Mouse (Mus musculus): ENCODE results near the gene Misp. TPM values are rescaled to one million over a fixed set of nuclear protein-coding genes. Genes with fewer than 3 reads are reported as not detected.

Gene Misp
- polyA plus RNA-seq, 1 experiment from 2014 or later, result 0.48 TPM

DNA sequence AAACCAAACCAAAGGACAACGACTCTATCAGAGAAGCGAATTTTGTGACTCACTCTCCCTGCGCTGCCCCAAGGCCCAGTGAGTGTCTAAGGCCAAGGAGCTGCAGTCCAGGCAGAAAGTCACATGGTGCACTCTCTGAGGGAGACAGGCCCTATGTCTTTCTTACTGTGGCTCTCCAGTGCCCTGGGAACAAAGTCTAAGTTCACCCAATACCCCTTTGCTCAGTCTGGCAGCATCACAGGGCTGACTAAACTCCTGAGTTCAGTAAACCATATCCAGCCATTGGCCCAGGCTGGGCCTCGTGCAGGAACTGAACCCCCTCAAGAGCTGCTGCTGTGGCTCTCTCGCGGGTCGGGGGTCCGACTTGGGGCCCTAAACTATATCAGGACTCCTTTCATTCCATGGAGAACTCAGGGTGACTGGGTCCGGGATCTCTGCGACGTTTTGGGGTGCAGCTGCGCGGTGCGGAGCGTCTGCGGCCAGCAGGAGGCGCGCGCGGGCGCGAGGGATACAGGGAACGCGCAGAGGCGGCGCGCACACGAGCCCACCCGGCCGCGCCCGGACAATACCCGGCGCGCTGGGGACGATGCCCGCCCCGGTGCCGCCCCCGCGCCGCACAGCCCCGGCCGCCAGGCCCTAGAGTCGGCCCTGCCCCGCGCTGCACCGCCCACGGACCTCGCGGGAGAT is 27.6 kb upstream of the Misp start, which contains the start of gene Palm:
Gene Palm (plus strand): TSS at position 522 of the 687 bp plus-strand sequence.
- Histone ChIP-seq H3K27me3 (replicated peaks; ENCODE audit: control insufficient read depth, insufficient read depth, low read length) (no peaks in the 10 kb centered on the region), H3K4me1 (replicated peaks; ENCODE audit: control insufficient read depth, insufficient read depth, low read length) (peaks cover 32% of the 10 kb centered on the region), H3K4me2 (ENCODE audit: low read length) (peak within 1 kb of the TSS; percentile 96), H3K36me3 (ENCODE audit: control insufficient read depth, insufficient read depth) (no peaks in the 10 kb centered on the region), H3K9ac (replicated peaks; ENCODE audit: low read depth, low read length) (peak within 1 kb of the TSS; percentile 99), H3K27ac (ENCODE audit: low read length) (peak within 1 kb of the TSS; percentile 89), H3K9me3 (ENCODE audit: control insufficient read depth, low read length) (no peaks in the 10 kb centered on the region), H3K4me3 (replicated peaks; ENCODE audit: low read length) (peak within 1 kb of the TSS; percentile 94)
- ATAC-seq, result peak; percentile 77
- WGBS, result 4% methylated on average over 50 of the region's 51 CpGs

DNA sequence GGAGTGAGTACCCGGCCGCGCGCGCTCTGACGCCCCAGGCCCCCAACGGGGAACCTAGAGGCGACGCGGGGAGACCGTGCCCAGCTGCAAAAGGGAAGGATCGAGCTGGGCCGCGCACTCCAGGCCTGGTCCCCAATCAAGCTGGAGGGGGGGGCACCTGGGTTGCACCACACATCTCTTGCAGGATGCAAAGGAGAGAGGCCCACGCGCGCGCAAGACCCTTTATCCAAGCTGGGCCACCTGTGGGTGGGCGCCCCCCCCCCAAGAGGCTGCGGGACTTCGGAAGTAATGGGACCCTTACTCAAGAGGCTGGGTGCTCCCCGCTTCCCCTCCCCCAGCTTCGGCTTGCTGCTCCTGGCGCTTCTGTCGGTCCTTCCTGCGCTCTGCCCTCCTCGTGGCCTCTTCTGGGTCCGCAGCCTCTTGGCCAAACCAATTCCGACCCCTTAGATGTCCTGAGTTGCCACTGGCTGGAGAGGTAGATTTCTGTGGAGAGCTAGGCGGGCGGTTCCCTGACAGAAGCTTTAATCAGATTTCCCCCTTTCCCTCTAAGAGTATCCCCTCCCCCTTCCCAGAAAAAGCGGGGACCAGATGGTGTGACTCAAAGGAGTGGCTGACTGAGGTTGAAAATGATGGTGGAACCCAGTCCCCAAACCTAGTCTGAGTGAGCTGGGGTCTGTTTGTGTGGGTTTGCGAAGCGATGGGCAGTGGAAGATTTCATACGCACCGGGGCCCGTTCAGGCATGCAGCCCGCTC is 26.9 kb upstream of the Misp start:
- Histone ChIP-seq H3K36me3 (ENCODE audit: control insufficient read depth, insufficient read depth) (no peaks in the 10 kb centered on the region), H3K4me3 (replicated peaks; ENCODE audit: low read length) (peak overlapping the region; percentile 94), H3K9ac (replicated peaks; ENCODE audit: low read depth, low read length) (peak overlapping the region; percentile 99), H3K27ac (ENCODE audit: low read length) (peak overlapping the region; percentile 89), H3K27me3 (replicated peaks; ENCODE audit: control insufficient read depth, insufficient read depth, low read length) (no peaks in the 10 kb centered on the region), H3K4me2 (ENCODE audit: low read length) (peak overlapping the region; percentile 96), H3K9me3 (ENCODE audit: control insufficient read depth, low read length) (no peaks in the 10 kb centered on the region), H3K4me1 (replicated peaks; ENCODE audit: control insufficient read depth, insufficient read depth, low read length) (peaks cover 32% of the 10 kb centered on the region)
- under 1% methylated on average over 38 of the region's 38 CpGs for WGBS
- peak; percentile 68 for ATAC-seq

GRCm38 (mm10) chr10:79794491-79794931 is 26.3 kb upstream of the Misp start:
- no peaks in the 10 kb centered on the region for H3K36me3 ChIP-seq (ENCODE audit: control insufficient read depth, insufficient read depth)
- H3K9ac ChIP-seq (replicated peaks; ENCODE audit: low read depth, low read length), result peak overlapping the region; percentile 99
- 2% methylated on average over 10 of the region's 10 CpGs for WGBS

DNA sequence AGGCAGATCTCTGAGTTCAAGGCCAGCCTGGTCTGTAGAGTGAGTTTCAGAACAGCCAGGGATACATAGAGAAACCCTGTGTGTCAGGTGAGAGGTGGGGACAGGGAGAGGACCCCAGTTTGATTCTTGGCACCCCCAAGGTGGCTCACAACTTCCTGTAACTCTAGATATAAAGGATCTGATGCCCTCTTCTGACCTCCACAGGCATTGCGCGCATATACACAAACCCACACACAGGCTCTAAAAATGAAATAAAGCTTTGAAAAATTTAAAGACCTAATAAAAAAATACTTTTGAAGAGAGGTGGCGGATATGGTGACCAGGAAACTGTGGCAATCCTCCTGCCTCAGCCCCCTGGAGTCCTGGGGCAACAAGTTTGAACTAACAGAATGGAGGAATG is 24.9 kb upstream of the Misp start:
- H3K4me3 ChIP-seq (replicated peaks; ENCODE audit: low read length), result no peak overlapping the region
- peaks cover 36% of the 10 kb centered on the region for H3K4me1 ChIP-seq (replicated peaks; ENCODE audit: control insufficient read depth, insufficient read depth, low read length)
- WGBS, result 97% methylated on average over 3 of the region's 3 CpGs

More at GRCm38 (mm10) chr10:79794491-79794931, 26.3 kb upstream of the Misp start:
- no peaks in the 10 kb centered on the region for H3K27me3 ChIP-seq (replicated peaks; ENCODE audit: control insufficient read depth, insufficient read depth, low read length)
- peak overlapping the region; percentile 89 for H3K27ac ChIP-seq (ENCODE audit: low read length)
- ATAC-seq, result peak; percentile 15
- no peaks in the 10 kb centered on the region for H3K9me3 ChIP-seq (ENCODE audit: control insufficient read depth, low read length)
- peak overlapping the region; percentile 94 for H3K4me3 ChIP-seq (replicated peaks; ENCODE audit: low read length)
- H3K4me2 ChIP-seq (ENCODE audit: low read length), result peak overlapping the region; percentile 96
- H3K4me1 ChIP-seq (replicated peaks; ENCODE audit: control insufficient read depth, insufficient read depth, low read length), result peaks cover 32% of the 10 kb centered on the region

DNA sequence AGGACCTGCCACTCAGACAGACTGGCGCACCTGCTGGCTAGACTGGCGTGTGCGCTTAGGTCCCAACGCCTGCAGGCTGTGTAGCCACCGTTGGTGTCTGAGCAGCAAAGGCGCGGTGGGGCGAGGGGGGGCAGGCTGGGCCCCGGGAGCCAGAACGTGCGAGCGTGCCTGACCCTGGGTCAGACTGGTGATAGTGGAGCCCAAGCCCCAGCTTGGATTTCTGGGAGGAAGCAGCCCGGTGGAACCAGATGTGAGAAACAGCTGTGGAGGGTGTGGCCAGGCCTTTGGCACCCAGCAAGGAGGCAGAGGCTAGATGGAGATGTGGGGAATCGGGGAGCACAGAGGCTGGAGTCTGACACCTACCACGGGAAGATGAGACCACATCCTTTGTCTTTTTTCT is 23.5 kb upstream of the Misp start:
- no peak overlapping the region for H3K4me3 ChIP-seq (replicated peaks; ENCODE audit: low read length)
- H3K27ac ChIP-seq (ENCODE audit: low read length), result no peak overlapping the region
- no peak overlapping the region for H3K9ac ChIP-seq (replicated peaks; ENCODE audit: low read depth, low read length)
- no peaks in the 10 kb centered on the region for H3K9me3 ChIP-seq (ENCODE audit: control insufficient read depth, low read length)
- no peaks in the 10 kb centered on the region for H3K36me3 ChIP-seq (ENCODE audit: control insufficient read depth, insufficient read depth)
- no peaks in the 10 kb centered on the region for H3K27me3 ChIP-seq (replicated peaks; ENCODE audit: control insufficient read depth, insufficient read depth, low read length)
- H3K4me2 ChIP-seq (ENCODE audit: low read length), result no peak overlapping the region
- 57% methylated on average over 15 of the region's 15 CpGs for WGBS
- peaks cover 48% of the 10 kb centered on the region for H3K4me1 ChIP-seq (replicated peaks; ENCODE audit: control insufficient read depth, insufficient read depth, low read length)
- ATAC-seq, result no peak

More for the DNA sequence above, 24.9 kb upstream of the Misp start:
- Histone ChIP-seq H3K36me3 (ENCODE audit: control insufficient read depth, insufficient read depth) (no peaks in the 10 kb centered on the region), H3K4me2 (ENCODE audit: low read length) (no peak overlapping the region), H3K9me3 (ENCODE audit: control insufficient read depth, low read length) (no peaks in the 10 kb centered on the region), H3K27me3 (replicated peaks; ENCODE audit: control insufficient read depth, insufficient read depth, low read length) (no peaks in the 10 kb centered on the region), H3K9ac (replicated peaks; ENCODE audit: low read depth, low read length) (no peak overlapping the region), H3K27ac (ENCODE audit: low read length) (no peak overlapping the region)
- no peak for ATAC-seq

DNA sequence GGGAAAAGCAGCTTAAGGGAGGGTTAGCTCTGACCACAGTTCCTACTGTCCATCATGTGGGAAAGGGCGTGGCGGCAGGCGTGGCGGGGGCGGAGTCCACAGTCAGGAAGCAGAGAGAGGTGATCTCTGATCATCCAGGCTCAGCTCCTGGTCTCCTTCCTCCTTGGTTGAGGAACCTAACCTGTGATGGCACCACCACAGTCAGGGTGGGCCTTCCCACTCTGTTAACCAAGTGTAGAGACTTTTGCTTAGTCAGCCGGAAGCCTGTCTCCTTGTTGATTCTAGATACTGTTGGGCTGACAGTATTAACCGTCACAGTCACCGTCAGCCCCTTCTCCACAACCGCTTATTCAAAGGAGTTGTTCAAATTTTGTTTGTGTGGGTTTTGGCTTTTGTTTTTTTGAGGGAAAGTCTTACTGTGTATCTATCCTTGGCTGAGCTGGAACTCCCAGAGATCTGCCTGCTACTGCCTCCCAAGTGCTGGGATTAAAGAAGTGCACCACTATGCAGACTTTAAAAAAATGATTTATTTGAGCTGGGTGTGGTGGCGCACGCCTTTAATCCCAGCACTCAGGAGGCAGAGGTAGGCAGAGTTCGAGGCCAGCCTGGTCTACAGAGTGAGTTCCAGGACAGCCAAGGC is 22.4 kb upstream of the Misp start:
- Histone ChIP-seq H3K9me3 (ENCODE audit: control insufficient read depth, low read length) (no peaks in the 10 kb centered on the region), H3K4me2 (ENCODE audit: low read length) (no peak overlapping the region), H3K27me3 (replicated peaks; ENCODE audit: control insufficient read depth, insufficient read depth, low read length) (no peaks in the 10 kb centered on the region), H3K27ac (ENCODE audit: low read length) (no peak overlapping the region), H3K4me1 (replicated peaks; ENCODE audit: control insufficient read depth, insufficient read depth, low read length) (peaks cover 56% of the 10 kb centered on the region), H3K36me3 (ENCODE audit: control insufficient read depth, insufficient read depth) (no peaks in the 10 kb centered on the region), H3K9ac (replicated peaks; ENCODE audit: low read depth, low read length) (no peak overlapping the region), H3K4me3 (replicated peaks; ENCODE audit: low read length) (no peak overlapping the region)
- ATAC-seq, result no peak
- 89% methylated on average over 12 of the region's 12 CpGs for WGBS

GRCm38 (mm10) chr10:79800508-79800907 is 20.3 kb upstream of the Misp start:
- 80% methylated on average over 11 of the region's 11 CpGs for WGBS
- H3K4me2 ChIP-seq (ENCODE audit: low read length), result no peak overlapping the region
- no peaks in the 10 kb centered on the region for H3K36me3 ChIP-seq (ENCODE audit: control insufficient read depth, insufficient read depth)
- H3K27ac ChIP-seq (ENCODE audit: low read length), result peak overlapping the region; percentile 38; the same call in 1 of the 2 replicates
- H3K4me3 ChIP-seq (replicated peaks; ENCODE audit: low read length), result no peak overlapping the region
- peaks cover 65% of the 10 kb centered on the region for H3K4me1 ChIP-seq (replicated peaks; ENCODE audit: control insufficient read depth, insufficient read depth, low read length)
- no peaks in the 10 kb centered on the region for H3K27me3 ChIP-seq (replicated peaks; ENCODE audit: control insufficient read depth, insufficient read depth, low read length)
- H3K9ac ChIP-seq (replicated peaks; ENCODE audit: low read depth, low read length), result no peak overlapping the region
- ATAC-seq, result no peak
- H3K9me3 ChIP-seq (ENCODE audit: control insufficient read depth, low read length), result no peaks in the 10 kb centered on the region

DNA sequence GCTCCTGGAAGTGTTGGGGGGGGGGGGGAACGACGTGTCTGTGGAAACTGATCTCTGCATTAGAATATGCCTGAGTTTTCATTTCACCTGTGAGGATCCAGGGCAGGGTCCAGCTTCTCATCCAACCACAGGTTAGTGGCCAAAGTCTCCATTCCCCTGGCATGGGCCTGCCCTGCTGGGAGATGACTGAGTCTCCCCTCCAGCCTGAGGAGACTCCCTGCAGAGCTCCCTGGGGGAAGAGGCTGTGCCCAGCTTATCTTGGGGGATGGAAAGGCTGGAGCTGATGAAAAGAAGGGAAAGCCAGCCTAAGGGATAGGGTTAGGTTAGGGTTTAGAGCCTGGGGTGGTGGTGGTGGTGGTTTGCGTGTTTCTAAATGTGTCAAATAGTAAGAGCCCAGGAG is 19.0 kb upstream of the Misp start:
- WGBS, result 47% methylated on average over 3 of the region's 3 CpGs
- no peak overlapping the region for H3K4me2 ChIP-seq (ENCODE audit: low read length)
- H3K9me3 ChIP-seq (ENCODE audit: control insufficient read depth, low read length), result no peaks in the 10 kb centered on the region
- H3K27me3 ChIP-seq (replicated peaks; ENCODE audit: control insufficient read depth, insufficient read depth, low read length), result no peaks in the 10 kb centered on the region
- H3K36me3 ChIP-seq (ENCODE audit: control insufficient read depth, insufficient read depth), result no peaks in the 10 kb centered on the region
- no peak overlapping the region for H3K4me3 ChIP-seq (replicated peaks; ENCODE audit: low read length)
- peak overlapping the region; percentile 73 for H3K27ac ChIP-seq (ENCODE audit: low read length)
- peak overlapping the region; percentile 31 for H3K9ac ChIP-seq (replicated peaks; ENCODE audit: low read depth, low read length)
- H3K4me1 ChIP-seq (replicated peaks; ENCODE audit: control insufficient read depth, insufficient read depth, low read length), result peaks cover 55% of the 10 kb centered on the region
- no peak for ATAC-seq

- Histone ChIP-seq H3K9me3 (ENCODE audit: control insufficient read depth, low read length) (no peaks in the 10 kb centered on the region), H3K27me3 (replicated peaks; ENCODE audit: control insufficient read depth, insufficient read depth, low read length) (no peaks in the 10 kb centered on the region), H3K27ac (ENCODE audit: low read length) (peak overlapping the region; percentile 91), H3K4me2 (ENCODE audit: low read length) (no peak overlapping the region), H3K4me3 (replicated peaks; ENCODE audit: low read length) (no peak overlapping the region), H3K4me1 (replicated peaks; ENCODE audit: control insufficient read depth, insufficient read depth, low read length) (peaks cover 50% of the 10 kb centered on the region), H3K36me3 (ENCODE audit: control insufficient read depth, insufficient read depth) (no peaks in the 10 kb centered on the region), H3K9ac (replicated peaks; ENCODE audit: low read depth, low read length) (peak overlapping the region; percentile 30; the same call in 1 of the 2 replicates)
- 32% methylated on average over 9 of the region's 11 CpGs for WGBS
- ATAC-seq, result no peak
Observed at GRCm38 (mm10) chr10:79802331-79802971, 18.3 kb upstream of the Misp start.

Measured in forebrain, embryonic 16.5 days (tissue).